8 mouse cellular contexts compared by ENCODE assay signal in the genomic region with DNA sequence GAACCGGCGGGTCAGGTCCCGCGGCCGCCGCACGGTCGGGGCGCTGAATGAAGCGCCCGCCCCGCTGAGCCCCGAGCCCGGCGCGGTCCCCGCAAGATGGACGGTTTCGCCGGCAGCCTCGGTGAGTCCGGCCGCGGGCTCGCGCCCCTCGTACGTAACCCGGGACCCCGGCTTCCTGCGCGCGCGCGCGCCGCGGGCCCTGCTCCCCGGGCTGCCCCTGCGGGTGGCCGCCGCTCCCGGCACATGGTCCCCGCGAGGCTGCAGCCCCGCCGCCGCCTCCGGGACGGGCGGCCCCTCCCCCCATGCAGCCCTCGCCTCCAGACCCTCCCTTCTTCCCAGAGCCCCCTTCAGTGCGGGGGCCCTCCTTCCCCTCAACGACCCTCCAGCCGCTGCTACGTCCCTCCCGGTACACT. TPM values are rescaled to one million over a fixed set of nuclear protein-coding genes. Genes with fewer than 3 reads are reported as not detected.
A peak's percentile ranks its signal among the peaks of the same experiment; 100 is the strongest.
DNase-seq lines count a peak whose midpoint lies in the region; ATAC-seq and TF ChIP-seq lines count a peak whose summit lies in the region.

No protein-coding gene starts in this region.

- H3K4me1 ChIP-seq in lung, embryonic 15.5 days, result peaks cover 45% of the 10 kb centered on the region
- H3K4me1 ChIP-seq in heart, embryonic 15.5 days (replicated peaks), result peaks cover 27% of the 10 kb centered on the region
- peaks cover 10% of the 10 kb centered on the region for H3K4me1 ChIP-seq in liver, embryonic 16.5 days (ENCODE audit: control insufficient read depth, low read depth, low read length)
- no peaks in the 10 kb centered on the region; the same call in 1 of the 2 replicates for H3K4me1 ChIP-seq in testis, adult 2 months (ENCODE audit: control insufficient read depth, insufficient read depth, low read length)

- H3K36me3 ChIP-seq in lung, embryonic 15.5 days, result no peaks in the 10 kb centered on the region
- H3K36me3 ChIP-seq in heart, embryonic 15.5 days, result no peaks in the 10 kb centered on the region
- no peaks in the 10 kb centered on the region for H3K36me3 ChIP-seq in liver, embryonic 16.5 days (ENCODE audit: control insufficient read depth, insufficient read depth)
- H3K36me3 ChIP-seq in testis, adult 2 months (ENCODE audit: control insufficient read depth, insufficient read depth, low read length), result no peaks in the 10 kb centered on the region

- H3K9me3 ChIP-seq in lung, embryonic 15.5 days, result no peaks in the 10 kb centered on the region
- H3K9me3 ChIP-seq in heart, embryonic 15.5 days (replicated peaks), result no peaks in the 10 kb centered on the region
- H3K9me3 ChIP-seq in liver, embryonic 16.5 days (replicated peaks; ENCODE audit: control insufficient read depth, low read length), result no peaks in the 10 kb centered on the region

- H3K4me3 ChIP-seq in lung, embryonic 15.5 days, result peak overlapping the region; percentile 70
- peak overlapping the region; percentile 90 for H3K4me3 ChIP-seq in heart, embryonic 15.5 days
- peak overlapping the region; percentile 75 for H3K4me3 ChIP-seq in liver, embryonic 16.5 days (ENCODE audit: low read depth, low read length)
- peak overlapping the region; percentile 91 for H3K4me3 ChIP-seq in testis, adult 2 months (ENCODE audit: control insufficient read depth, low read depth, low read length)

- no peak for TF ChIP-seq CTCF in testis, adult 2 months (IDR thresholded peaks at IDR 0.05; ENCODE audit: control insufficient read depth, insufficient read depth, insufficient replicate concordance, low read depth, low read length)

- TF ChIP-seq POLR2A in testis, adult 2 months (IDR thresholded peaks at IDR 0.05; ENCODE audit: control insufficient read depth, low read depth, low read length), result no peak

- peak overlapping the region; percentile 56 for H3K4me2 ChIP-seq in lung, embryonic 15.5 days
- H3K4me2 ChIP-seq in heart, embryonic 15.5 days, result peak overlapping the region; percentile 81
- H3K4me2 ChIP-seq in liver, embryonic 16.5 days (ENCODE audit: low read depth, low read length), result peak overlapping the region; percentile 95

- WGBS in lung, embryonic 15.5 days, result under 1% methylated on average over 52 of the region's 57 CpGs
- WGBS in heart, embryonic 15.5 days, result under 1% methylated on average over 48 of the region's 57 CpGs
- WGBS in liver, embryonic 16.5 days (ENCODE audit: insufficient replicate concordance), result 0% methylated on average over 44 of the region's 57 CpGs

- peak overlapping the region; percentile 93 for H3K27ac ChIP-seq in lung, embryonic 15.5 days
- H3K27ac ChIP-seq in heart, embryonic 15.5 days, result peak overlapping the region; percentile 88
- peak overlapping the region; percentile 22 for H3K27ac ChIP-seq in liver, embryonic 16.5 days (ENCODE audit: low read length)
- H3K27ac ChIP-seq in testis, adult 2 months (ENCODE audit: control insufficient read depth, insufficient read depth, low read depth, low read length), result peak overlapping the region; percentile 82

- H3K27me3 ChIP-seq in lung, embryonic 15.5 days, result no peaks in the 10 kb centered on the region
- no peaks in the 10 kb centered on the region for H3K27me3 ChIP-seq in heart, embryonic 15.5 days
- H3K27me3 ChIP-seq in liver, embryonic 16.5 days (ENCODE audit: control insufficient read depth, insufficient read depth, low read depth, low read length), result peaks cover 11% of the 10 kb centered on the region
- no peaks in the 10 kb centered on the region for H3K27me3 ChIP-seq in testis, adult 2 months (ENCODE audit: control insufficient read depth, insufficient read depth, low read length)

- peak; percentile 55 for ATAC-seq in lung, embryonic 15.5 days (ENCODE audit: borderline replicate concordance, extremely low read depth, low FRiP score, low TSS enrichment)
- ATAC-seq in heart, embryonic 15.5 days (replicated peaks; ENCODE audit: insufficient number of reproducible peaks, insufficient read depth, low FRiP score, low read depth), result peak; percentile 59
- peak; percentile 39 for ATAC-seq in liver, embryonic 16.5 days (ENCODE audit: low read depth)

- peak overlapping the region; percentile 92 for H3K9ac ChIP-seq in lung, embryonic 15.5 days
- H3K9ac ChIP-seq in heart, embryonic 15.5 days, result peak overlapping the region; percentile 93
- peak overlapping the region; percentile 80 for H3K9ac ChIP-seq in liver, embryonic 16.5 days (ENCODE audit: low read depth, low read length)

- peak; percentile 67 for DNase-seq in adrenal gland, adult 2 months
- no peak for DNase-seq in adrenal gland, adult 8-10 months
- no peak for DNase-seq in lung, postnatal 4 days
- no peak for DNase-seq in spleen, postnatal 4 days (ENCODE audit: low spot score in 2 of 2)

RNA-seq across cellular contexts. Expression of gene Eml4, which starts 0.4 kb away (rescaled TPM):
- 10 to 100 TPM; 16.3 to 18.7 TPM for total RNA-seq in adrenal gland, adult 2 months (2021)
- 3.2 and 3.8 TPM in 2 replicates for polyA plus RNA-seq in adrenal gland, adult 2 months (2012; rRNA removed)
- total RNA-seq in adrenal gland, adult 8-10 months (2022), result 10 to 100 TPM; 19.0 to 25.1 (median 22.4) TPM
- polyA plus RNA-seq in lung, embryonic 15.5 days (2015; fragmentation: Nextera tagmentation; extraction: Ambion mirVana), result 33.7 and 33.8 TPM in 2 replicates
- 11.0 and 16.3 TPM in 2 replicates for polyA plus RNA-seq in heart, embryonic 15.5 days (2015; fragmentation: Nextera tagmentation; extraction: Ambion mirVana)
- 4.2 and 4.7 TPM in 2 replicates for polyA plus RNA-seq in liver, embryonic 16.5 days (2015; fragmentation: Nextera tagmentation; extraction: Ambion mirVana)
- 11.6 and 12.3 TPM in 2 replicates for polyA plus RNA-seq in testis, adult 2 months (2012; rRNA removed)

Comparison
In these comparisons a context has a peak if more than half of its experiments do, and no peak if none do; other contexts are left out.
1. H3K27ac ChIP-seq: peak in every context shown above with its lines; median percentile 93 in lung, embryonic 15.5 days; 88 in heart, embryonic 15.5 days; 82 in testis, adult 2 months; 22 in liver, embryonic 16.5 days.